Mouse (Mus musculus) cerebellum, adult 2 months (tissue): ENCODE data around the gene Camk2d.

Experiments
- CTCF ChIP-seq: fragments of 200-500 bp; IDR thresholded peaks from 2 replicates; pipeline ENCODE4 v1.5.1; 2011; ENCODE audit warnings: low read depth, mild to moderate bottlenecking, control low read depth, low read length, moderate library complexity, borderline replicate concordance; ENCODE audit not compliant: insufficient read depth
- POLR2A ChIP-seq: fragments of 200-500 bp; IDR thresholded peaks from 2 replicates; pipeline ENCODE4 v1.6.1; 2011; ENCODE audit warnings: low read length, control low read depth, borderline replicate concordance; ENCODE audit not compliant: insufficient read depth

GRCm38 (mm10) chr3:126696620-126697019 lies 100.5 kb downstream of the Camk2d start:
- TF ChIP-seq CTCF (no peak), POLR2A (no peak)
